Mouse (Mus musculus) forebrain, embryonic 15.5 days (tissue): ENCODE results near the gene Antxr2. TPM values are rescaled to one million over a fixed set of nuclear protein-coding genes. Genes with fewer than 3 reads are reported as not detected.

Source experiments
- ATAC-seq: fragments of 200-750 bp; cut with Nextera tagmentation; replicated peaks from 2 replicates; pipeline ENCODE4 v1.8.0; 2017; ENCODE audit warnings: mild to moderate bottlenecking, moderate TSS enrichment, moderate library complexity
- H3K27ac ChIP-seq: fragments of 300-500 bp; sonication (generic); replicated peaks from 2 replicates; pipeline ENCODE4 v1.5.1; 2015; ENCODE audit warnings: mild to moderate bottlenecking, inconsistent platforms
- H3K27me3 ChIP-seq: fragments of 300-500 bp; sonication (generic); 2 replicates; pipeline ENCODE4 v1.6.1; 2015; ENCODE audit warnings: inconsistent platforms
- H3K36me3 ChIP-seq: fragments of 300-500 bp; sonication (generic); 2 replicates; pipeline ENCODE4 v1.6.1; 2015; ENCODE audit warnings: mild to moderate bottlenecking, inconsistent platforms
- H3K4me1 ChIP-seq: fragments of 300-500 bp; sonication (generic); 2 replicates; pipeline ENCODE4 v1.6.1; 2015; ENCODE audit warnings: inconsistent platforms
- H3K4me2 ChIP-seq: fragments of 300-500 bp; sonication (generic); replicated peaks from 2 replicates; pipeline ENCODE4 v1.6.1; 2015; ENCODE audit warnings: mild to moderate bottlenecking, inconsistent platforms
- H3K4me3 ChIP-seq: fragments of 300-500 bp; sonication (generic); 2 replicates; pipeline ENCODE4 v1.5.1; 2015; ENCODE audit warnings: mild to moderate bottlenecking, inconsistent platforms
- H3K9ac ChIP-seq: fragments of 300-500 bp; sonication (generic); replicated peaks from 2 replicates; pipeline ENCODE4 v1.6.1; 2015; ENCODE audit warnings: mild to moderate bottlenecking, inconsistent platforms
- H3K9me3 ChIP-seq: fragments of 300-500 bp; sonication (generic); 2 replicates; pipeline ENCODE4 v1.6.1; 2016; ENCODE audit warnings: inconsistent platforms
- WGBS: fragments of 180-500 bp; shearing (Covaris S2); methylation state at CpG from one replicate; pipeline ENCODE4 v1.1.7; 2015; ENCODE audit warnings: mixed read lengths; 5-methylcytosine and 5-hydroxymethylcytosine counted together
- polyA plus RNA-seq: library from polyadenylated mRNA; unstranded; fragments of >200 nt; fragmentation: Nextera tagmentation; extraction: Ambion mirVana; gene quantifications from 2 replicates; pipeline ENCODE4 v1.2.1, GENCODE M21; 2015

The Antxr2 gene
- polyA plus RNA-seq, 1 experiment from 2014 or later = 4.1 TPM

DNA sequence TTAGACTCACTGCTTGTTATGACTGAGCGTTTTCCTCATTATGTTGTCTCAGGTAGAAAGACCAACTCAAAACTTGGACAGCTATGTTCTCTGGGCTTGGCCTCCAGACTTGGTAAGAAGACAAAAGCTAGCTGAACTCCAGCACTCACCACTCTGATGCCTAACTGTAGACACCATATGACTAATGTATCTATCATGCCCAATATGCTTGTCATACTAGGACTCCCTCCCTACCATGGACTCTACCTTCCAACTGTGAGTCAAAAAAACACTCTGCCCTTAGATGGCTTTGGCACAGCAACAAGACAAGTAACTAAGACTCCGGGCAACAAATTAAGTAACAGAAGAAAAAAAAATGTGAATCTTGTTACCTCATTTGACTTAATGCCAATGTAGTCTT lies 184.3 kb downstream of the Antxr2 start:
- Histone ChIP-seq H3K9me3 (no peaks in the 10 kb centered on the region), H3K4me3 (no peak overlapping the region), H3K4me2 (no peak overlapping the region), H3K27me3 (no peaks in the 10 kb centered on the region), H3K36me3 (no peaks in the 10 kb centered on the region), H3K27ac (no peak overlapping the region), H3K4me1 (no peaks in the 10 kb centered on the region), H3K9ac (no peak overlapping the region)
- ATAC-seq = no peak
- 95% methylated on average over 2 of the region's 2 CpGs for WGBS

DNA sequence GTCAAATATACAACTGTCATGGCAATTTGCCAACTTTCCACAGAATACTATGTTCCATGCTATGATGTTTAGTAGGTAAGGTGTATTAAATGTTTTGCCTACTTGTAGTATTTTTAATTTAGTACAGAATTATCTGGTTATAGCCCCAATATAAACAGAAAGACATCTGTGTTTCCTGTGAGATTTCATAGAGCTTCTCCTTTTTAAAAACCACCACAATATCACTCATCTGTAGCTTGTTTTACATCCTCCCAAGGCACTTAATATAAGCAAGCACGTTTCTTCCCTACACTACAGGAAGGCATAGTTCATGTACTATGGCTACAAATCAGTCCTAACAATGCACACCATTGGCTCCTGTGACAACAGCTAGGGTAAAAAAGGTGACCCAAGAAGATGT lies 188.8 kb downstream of the Antxr2 start:
- 77% methylated on average over 1 of the region's 1 CpGs for WGBS

GRCm38 (mm10) chr5:97839924-97840279 lies 190.9 kb downstream of the Antxr2 start:
- Histone ChIP-seq H3K9ac (no peak overlapping the region), H3K27me3 (no peaks in the 10 kb centered on the region), H3K27ac (no peak overlapping the region), H3K4me3 (no peak overlapping the region), H3K9me3 (no peaks in the 10 kb centered on the region), H3K4me1 (no peaks in the 10 kb centered on the region), H3K4me2 (no peak overlapping the region), H3K36me3 (no peaks in the 10 kb centered on the region)
- ATAC-seq = no peak

More for the DNA sequence above, 188.8 kb downstream of the Antxr2 start:
- no peak for ATAC-seq
- no peaks in the 10 kb centered on the region for H3K36me3 ChIP-seq
- H3K4me2 ChIP-seq = no peak overlapping the region
- H3K27me3 ChIP-seq = no peaks in the 10 kb centered on the region
- H3K4me1 ChIP-seq = no peaks in the 10 kb centered on the region
- H3K9ac ChIP-seq = no peak overlapping the region
- no peak overlapping the region for H3K4me3 ChIP-seq
- no peaks in the 10 kb centered on the region for H3K9me3 ChIP-seq
- H3K27ac ChIP-seq = no peak overlapping the region

- Histone ChIP-seq H3K27ac (no peak overlapping the region), H3K36me3 (no peaks in the 10 kb centered on the region), H3K9me3 (no peaks in the 10 kb centered on the region), H3K4me1 (no peaks in the 10 kb centered on the region), H3K27me3 (no peaks in the 10 kb centered on the region), H3K4me2 (no peak overlapping the region), H3K9ac (no peak overlapping the region), H3K4me3 (no peak overlapping the region)
- 79% methylated on average over 3 of the region's 3 CpGs for whole genome bisulfite sequencing
- no peak for ATAC-seq
Measured at GRCm38 (mm10) chr5:97839271-97839923, 191.4 kb downstream of the Antxr2 start.

DNA sequence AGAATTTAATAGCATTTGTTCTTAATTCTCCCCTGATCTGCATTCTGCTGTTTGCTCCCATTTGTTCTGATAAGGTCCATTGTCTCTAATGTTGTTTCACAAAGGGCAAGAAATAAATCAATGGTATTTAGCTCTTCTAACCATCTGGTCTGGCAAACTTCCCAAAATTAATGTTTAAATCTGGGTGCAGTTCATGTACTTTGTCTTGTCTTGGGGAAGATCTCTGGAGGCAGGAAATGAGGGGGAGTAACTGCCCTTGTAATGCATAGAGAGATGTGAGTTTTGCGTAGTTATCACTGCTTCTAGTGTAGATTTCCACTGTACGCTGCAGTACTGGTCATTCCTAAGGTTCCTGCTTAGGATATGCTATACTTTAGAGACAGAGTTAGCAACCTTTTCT lies 193.5 kb downstream of the Antxr2 start:
- Histone ChIP-seq H3K27me3 (no peaks in the 10 kb centered on the region), H3K9ac (no peak overlapping the region), H3K36me3 (no peaks in the 10 kb centered on the region), H3K4me3 (no peak overlapping the region), H3K27ac (no peak overlapping the region), H3K4me2 (no peak overlapping the region), H3K9me3 (no peaks in the 10 kb centered on the region), H3K4me1 (no peaks in the 10 kb centered on the region)
- ATAC-seq = no peak
- 87% methylated on average over 2 of the region's 2 CpGs for WGBS

- H3K4me2 ChIP-seq = no peak overlapping the region
- ATAC-seq = no peak
- no peaks in the 10 kb centered on the region for H3K27me3 ChIP-seq
- H3K36me3 ChIP-seq = no peaks in the 10 kb centered on the region
- H3K4me3 ChIP-seq = no peak overlapping the region
- no peak overlapping the region for H3K9ac ChIP-seq
- H3K9me3 ChIP-seq = no peaks in the 10 kb centered on the region
- no peak overlapping the region for H3K27ac ChIP-seq
- 0 out of 2 replicates have a peak, but pooled peaks cover 7% of the 10 kb centered on the region for H3K4me1 ChIP-seq
- 71% methylated on average over 2 of the region's 2 CpGs for WGBS
Measured at GRCm38 (mm10) chr5:97835418-97835817, 195.4 kb downstream of the Antxr2 start.

GRCm38 (mm10) chr5:97834770-97835169 lies 196.1 kb downstream of the Antxr2 start:
- no peak overlapping the region for H3K27ac ChIP-seq
- no peaks in the 10 kb centered on the region for H3K27me3 ChIP-seq
- 64% methylated on average over 1 of the region's 1 CpGs for WGBS
- no peaks in the 10 kb centered on the region for H3K9me3 ChIP-seq
- no peak overlapping the region for H3K4me2 ChIP-seq
- H3K4me1 ChIP-seq = 0 out of 2 replicates have a peak, but pooled peaks cover 7% of the 10 kb centered on the region
- no peak for ATAC-seq
- H3K9ac ChIP-seq = no peak overlapping the region
- H3K36me3 ChIP-seq = no peaks in the 10 kb centered on the region
- H3K4me3 ChIP-seq = no peak overlapping the region

Other genes with a start within 250 kb of the Antxr2 start
- gene Prdm8, start 136.2 kb upstream of the Antxr2 start, polyA plus RNA-seq = 7.9 and 8.7 TPM in 2 replicates
- 0.59 and 0.79 TPM in 2 replicates for gene Fgf5, start 223.1 kb upstream of the Antxr2 start, polyA plus RNA-seq